Mouse (Mus musculus): Measurements from ENCODE around the gene Tmcc3.

DNA sequence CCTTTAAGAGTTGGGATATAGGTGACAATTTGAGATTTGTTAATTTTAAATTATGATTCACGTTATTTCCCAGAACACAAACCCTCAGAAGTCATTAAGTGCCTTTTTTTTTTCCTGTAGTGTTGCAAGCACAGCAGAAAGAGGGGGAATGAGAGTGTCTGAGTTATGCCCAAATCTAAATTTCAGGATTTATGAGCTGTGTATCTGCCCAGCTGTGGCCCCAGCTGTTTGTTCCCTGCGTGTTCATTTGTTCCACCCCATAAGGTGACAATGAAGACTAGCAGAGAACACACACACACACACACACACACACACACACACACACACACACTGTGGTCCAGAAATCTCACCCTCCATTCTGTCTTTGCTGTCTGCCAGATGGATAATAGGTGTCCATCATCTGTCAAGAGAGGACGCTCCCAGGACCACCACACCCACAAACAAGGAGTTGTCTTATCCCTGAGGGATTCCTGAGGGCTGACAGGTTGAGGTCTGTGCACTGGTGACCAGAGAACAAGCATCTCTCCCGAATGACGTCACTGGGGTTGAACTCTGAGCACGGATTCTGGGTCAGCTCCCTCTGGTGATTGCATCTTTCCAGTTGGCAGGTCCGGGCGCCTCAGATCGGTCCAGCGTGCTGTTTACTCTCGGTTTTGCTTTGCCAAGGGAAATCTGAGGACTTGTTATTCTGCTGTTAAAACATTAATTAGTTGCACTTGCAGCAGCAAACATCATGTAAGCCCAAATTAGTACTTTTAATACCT, 86.3 kb downstream of the Tmcc3 start:
- TF ChIP-seq CTCF (IDR thresholded peaks at IDR 0.05) (no peak), EP300 (IDR thresholded peaks at IDR 0.05) (peak; percentile 22)
